Mouse (Mus musculus) forebrain, embryonic 12.5 days (tissue): ENCODE data around the gene Ece1. TPM values are rescaled to one million over a fixed set of nuclear protein-coding genes. Genes with fewer than 3 reads are reported as not detected.

ENCODE experiments used
- ATAC-seq: fragments of 200-750 bp; cut with Nextera tagmentation; 2 replicates; pipeline ENCODE4 v1.8.0; 2017; ENCODE audit warnings: moderate TSS enrichment; ENCODE audit not compliant: low FRiP score
- H3K27ac ChIP-seq: fragments of 300-500 bp; sonication (generic); 2 replicates; pipeline ENCODE4 v1.5.1; 2016; ENCODE audit warnings: mild to moderate bottlenecking
- H3K27me3 ChIP-seq: fragments of 300-500 bp; sonication (generic); 2 replicates; pipeline ENCODE4 v1.6.1; 2016; ENCODE audit warnings: mild to moderate bottlenecking
- H3K36me3 ChIP-seq: fragments of 300-500 bp; sonication (generic); replicated peaks from 2 replicates; pipeline ENCODE4 v1.6.1; 2016; ENCODE audit warnings: mild to moderate bottlenecking
- H3K4me1 ChIP-seq: fragments of 300-500 bp; sonication (generic); 2 replicates; pipeline ENCODE4 v1.6.1; 2016
- H3K4me2 ChIP-seq: fragments of 300-500 bp; sonication (generic); 2 replicates; pipeline ENCODE4 v1.6.1; 2016; ENCODE audit warnings: mild to moderate bottlenecking, moderate library complexity
- H3K4me3 ChIP-seq: fragments of 300-500 bp; sonication (generic); replicated peaks from 2 replicates; pipeline ENCODE4 v1.5.1; 2016; ENCODE audit warnings: mild to moderate bottlenecking
- H3K9ac ChIP-seq: fragments of 300-500 bp; sonication (generic); 2 replicates; pipeline ENCODE4 v1.6.1; 2016; ENCODE audit warnings: mild to moderate bottlenecking
- H3K9me3 ChIP-seq: fragments of 300-500 bp; sonication (generic); 2 replicates; pipeline ENCODE4 v1.6.1; 2016
- WGBS: fragments of 180-500 bp; shearing (Covaris S2); methylation state at CpG from one replicate; pipeline ENCODE4 v1.1.7; 2016; 5-methylcytosine and 5-hydroxymethylcytosine counted together
- polyA plus RNA-seq: library from polyadenylated mRNA; unstranded; fragments of >200 nt; fragmentation: Nextera tagmentation; extraction: Ambion mirVana; gene quantifications from 2 replicates; pipeline ENCODE4 v1.2.1, GENCODE M21; 2016

Ece1 gene
- polyA plus RNA-seq = 18.3 and 23.4 TPM in 2 replicates

GRCm38 (mm10) chr4:137862019-137862418, at the start of gene Ece1:
Gene Ece1, plus strand, starts transcription at chr4:137862237.
- 1% methylated on average over 37 of the region's 37 CpGs for WGBS
- Histone ChIP-seq H3K4me1 (peaks cover 44% of the 10 kb centered on the region), H3K4me2 (peak within 1 kb of the TSS; percentile 81), H3K36me3 (no peaks in the 10 kb centered on the region), H3K9me3 (no peaks in the 10 kb centered on the region), H3K4me3 (peak within 1 kb of the TSS; percentile 66), H3K27me3 (peaks cover 13% of the 10 kb centered on the region; the same call in 1 of the 2 replicates), H3K9ac (peak within 1 kb of the TSS; percentile 80), H3K27ac (no peak within 1 kb of the TSS; the same call in 1 of the 2 replicates)
- peak; percentile 94 for ATAC-seq

GRCm38 (mm10) chr4:137812946-137813708, 48.9 kb upstream of the Ece1 start:
- Histone ChIP-seq H3K27ac (no peak overlapping the region), H3K4me1 (no peaks in the 10 kb centered on the region), H3K27me3 (no peaks in the 10 kb centered on the region; the same call in 1 of the 2 replicates), H3K9me3 (no peaks in the 10 kb centered on the region), H3K9ac (no peak overlapping the region), H3K36me3 (no peaks in the 10 kb centered on the region), H3K4me3 (no peak overlapping the region), H3K4me2 (no peak overlapping the region)
- WGBS = 71% methylated on average over 13 of the region's 13 CpGs
- no peak for ATAC-seq

GRCm38 (mm10) chr4:137814140-137814539, 47.9 kb upstream of the Ece1 start:
- Histone ChIP-seq H3K9ac (no peak overlapping the region), H3K36me3 (no peaks in the 10 kb centered on the region), H3K27ac (no peak overlapping the region), H3K4me2 (no peak overlapping the region), H3K4me3 (no peak overlapping the region), H3K4me1 (no peaks in the 10 kb centered on the region), H3K27me3 (no peaks in the 10 kb centered on the region; the same call in 1 of the 2 replicates), H3K9me3 (no peaks in the 10 kb centered on the region)
- 86% methylated on average over 7 of the region's 7 CpGs for WGBS
- ATAC-seq = no peak

GRCm38 (mm10) chr4:137815473-137815872, 46.6 kb upstream of the Ece1 start:
- H3K9me3 ChIP-seq = 0 out of 2 replicates have a peak, but pooled peaks cover 4% of the 10 kb centered on the region
- no peak for ATAC-seq
- H3K4me2 ChIP-seq = no peak overlapping the region
- H3K27me3 ChIP-seq = no peaks in the 10 kb centered on the region; the same call in 1 of the 2 replicates
- peaks cover 6% of the 10 kb centered on the region for H3K4me1 ChIP-seq
- H3K4me3 ChIP-seq = no peak overlapping the region
- H3K36me3 ChIP-seq = no peaks in the 10 kb centered on the region
- no peak overlapping the region for H3K9ac ChIP-seq
- H3K27ac ChIP-seq = no peak overlapping the region
- WGBS = 87% methylated on average over 3 of the region's 3 CpGs

GRCm38 (mm10) chr4:137816216-137816615, 45.8 kb upstream of the Ece1 start:
- H3K27me3 ChIP-seq = no peaks in the 10 kb centered on the region; the same call in 1 of the 2 replicates
- H3K36me3 ChIP-seq = no peaks in the 10 kb centered on the region
- WGBS = 81% methylated on average over 7 of the region's 7 CpGs
- H3K27ac ChIP-seq = no peak overlapping the region
- no peak overlapping the region for H3K4me2 ChIP-seq
- ATAC-seq = no peak
- H3K9ac ChIP-seq = no peak overlapping the region
- peaks cover 6% of the 10 kb centered on the region for H3K4me1 ChIP-seq
- 0 out of 2 replicates have a peak, but pooled peaks cover 4% of the 10 kb centered on the region for H3K9me3 ChIP-seq
- H3K4me3 ChIP-seq = no peak overlapping the region

GRCm38 (mm10) chr4:137818341-137818740, 43.7 kb upstream of the Ece1 start:
- no peak for ATAC-seq
- Histone ChIP-seq H3K9me3 (0 out of 2 replicates have a peak, but pooled peaks cover 4% of the 10 kb centered on the region), H3K9ac (no peak overlapping the region), H3K27ac (no peak overlapping the region), H3K4me2 (no peak overlapping the region), H3K27me3 (no peaks in the 10 kb centered on the region), H3K36me3 (no peaks in the 10 kb centered on the region), H3K4me1 (peaks cover 6% of the 10 kb centered on the region), H3K4me3 (no peak overlapping the region)
- WGBS = 91% methylated on average over 3 of the region's 3 CpGs

- 0 out of 2 replicates have a peak overlapping the region, but pooled peaks have one; percentile 8 for H3K27ac ChIP-seq
- no peak for ATAC-seq
- no peaks in the 10 kb centered on the region for H3K27me3 ChIP-seq
- H3K4me3 ChIP-seq = no peak overlapping the region
- peaks cover 6% of the 10 kb centered on the region for H3K4me1 ChIP-seq
- H3K36me3 ChIP-seq = no peaks in the 10 kb centered on the region
- no peak overlapping the region for H3K9ac ChIP-seq
- 50% methylated on average over 2 of the region's 2 CpGs for WGBS
- 0 out of 2 replicates have a peak, but pooled peaks cover 4% of the 10 kb centered on the region for H3K9me3 ChIP-seq
- H3K4me2 ChIP-seq = no peak overlapping the region
Measured at GRCm38 (mm10) chr4:137819487-137819886, 42.5 kb upstream of the Ece1 start.

- Histone ChIP-seq H3K9me3 (0 out of 2 replicates have a peak, but pooled peaks cover 4% of the 10 kb centered on the region), H3K36me3 (no peaks in the 10 kb centered on the region), H3K4me2 (no peak overlapping the region), H3K4me1 (peaks cover 6% of the 10 kb centered on the region), H3K4me3 (no peak overlapping the region), H3K27me3 (no peaks in the 10 kb centered on the region), H3K9ac (no peak overlapping the region), H3K27ac (no peak overlapping the region)
- 56% methylated on average over 3 of the region's 3 CpGs for WGBS
- ATAC-seq = no peak
Measured at GRCm38 (mm10) chr4:137820721-137821120, 41.3 kb upstream of the Ece1 start.

- no peak overlapping the region for H3K27ac ChIP-seq
- H3K9me3 ChIP-seq = 0 out of 2 replicates have a peak, but pooled peaks cover 4% of the 10 kb centered on the region
- 91% methylated on average over 5 of the region's 5 CpGs for WGBS
- ATAC-seq = no peak
- peaks cover 6% of the 10 kb centered on the region for H3K4me1 ChIP-seq
- no peak overlapping the region for H3K4me3 ChIP-seq
- H3K36me3 ChIP-seq = no peaks in the 10 kb centered on the region
- no peaks in the 10 kb centered on the region for H3K27me3 ChIP-seq
- no peak overlapping the region for H3K4me2 ChIP-seq
- H3K9ac ChIP-seq = no peak overlapping the region
Measured at GRCm38 (mm10) chr4:137822537-137822936, 39.5 kb upstream of the Ece1 start.

GRCm38 (mm10) chr4:137823542-137823941, 38.5 kb upstream of the Ece1 start:
- 89% methylated on average over 3 of the region's 3 CpGs for WGBS
- ATAC-seq = no peak
- Histone ChIP-seq H3K36me3 (no peaks in the 10 kb centered on the region), H3K9me3 (0 out of 2 replicates have a peak, but pooled peaks cover 4% of the 10 kb centered on the region), H3K4me2 (no peak overlapping the region), H3K4me1 (peaks cover 6% of the 10 kb centered on the region), H3K9ac (no peak overlapping the region), H3K27ac (no peak overlapping the region), H3K4me3 (no peak overlapping the region), H3K27me3 (peaks cover 3% of the 10 kb centered on the region; the same call in 1 of the 2 replicates)

- Histone ChIP-seq H3K4me1 (no peaks in the 10 kb centered on the region), H3K4me3 (no peak overlapping the region), H3K27me3 (peaks cover 14% of the 10 kb centered on the region), H3K9ac (no peak overlapping the region), H3K9me3 (0 out of 2 replicates have a peak, but pooled peaks cover 2% of the 10 kb centered on the region), H3K27ac (no peak overlapping the region), H3K4me2 (no peak overlapping the region), H3K36me3 (no peaks in the 10 kb centered on the region)
- no peak for ATAC-seq
- WGBS = 92% methylated on average over 2 of the region's 2 CpGs
Measured at GRCm38 (mm10) chr4:137824881-137825280, 37.2 kb upstream of the Ece1 start.

GRCm38 (mm10) chr4:137830380-137830779, 31.7 kb upstream of the Ece1 start:
- no peak for ATAC-seq
- Histone ChIP-seq H3K36me3 (no peaks in the 10 kb centered on the region), H3K4me2 (no peak overlapping the region), H3K27ac (no peak overlapping the region), H3K4me3 (no peak overlapping the region), H3K9ac (no peak overlapping the region), H3K9me3 (no peaks in the 10 kb centered on the region), H3K27me3 (peaks cover 25% of the 10 kb centered on the region), H3K4me1 (no peaks in the 10 kb centered on the region)
- 16% methylated on average over 6 of the region's 6 CpGs for WGBS
